Mouse (Mus musculus): ENCODE measurements around the gene Dync1li1. TPM values are rescaled to one million over a fixed set of nuclear protein-coding genes. Genes with fewer than 3 reads are reported as not detected.

Dync1li1 gene
- total and polyA plus RNA-seq, 3 experiments, result 38.1 to 57.0 (median 43.6) TPM

GRCm38 (mm10) chr9:114729911-114730805, 41.6 kb downstream of the Dync1li1 start:
- Histone ChIP-seq H3K9me3 (replicated peaks; ENCODE audit: low read length) (no peaks in the 10 kb centered on the region), H3K4me3 (replicated peaks in 1 of 3; ENCODE audit: low read depth in 2 of 3, low read length in 2 of 3, poor library complexity in 1 of 3) (peak overlapping the region; percentile 45 to 53 (median 48)), H3K79me2 (replicated peaks; ENCODE audit: control insufficient read depth, extremely low read depth, insufficient read depth, poor library complexity, severe bottlenecking) (peaks cover 32% of the 10 kb centered on the region), H3K36me3 (replicated peaks in 1 of 2; ENCODE audit: control insufficient read depth in 1 of 2, insufficient read depth in 1 of 2, low read length in 1 of 2) (peaks cover 3 to 23% of the 10 kb centered on the region in 2 experiments), H3K9ac (ENCODE audit: insufficient read depth, low read depth) (peak overlapping the region; percentile 57; the same call in 1 of the 2 replicates), H3K4me2 (ENCODE audit: insufficient read depth, low read depth, poor library complexity, severe bottlenecking) (peak overlapping the region; percentile 83), H3K27ac (ENCODE audit: insufficient read depth, low read depth) (no peak overlapping the region), H3K4me1 (ENCODE audit: control insufficient read depth in 1 of 2, insufficient read depth in 2 of 2) (peaks cover 4 to 34% of the 10 kb centered on the region in 2 experiments), H3K27me3 (replicated peaks) (no peaks in the 10 kb centered on the region)
- DNase-seq (ENCODE audit: extremely low read depth), result peak; percentile 33
- in situ Hi-C loops (cut with MboI; ENCODE audit: low pct_ligation_motif_present, low pct_unique_long_range_greater_than_20kb, low sequenced_read_pairs) (loop anchor here (10.0 kb wide), 1 partner anchor 85 kb away; the partner anchor contains the start of gene Cnot10), dilution Hi-C loops (cut with MboI; ENCODE audit: extremely low pct_ligation_motif_present, extremely low pct_unique_long_range_greater_than_20kb, low sequenced_read_pairs) (no loop called here)
- no peak for TF ChIP-seq E2F4 (IDR thresholded peaks at IDR 0.05; ENCODE audit: insufficient replicate concordance, low read depth, low read length)
- no peak for TF ChIP-seq JUND (conservative IDR thresholded peaks at IDR 0.05; ENCODE audit: low read depth, low read length)
- TF ChIP-seq MAX (IDR thresholded peaks at IDR 0.05; ENCODE audit: low read length), result peak; percentile 70
- no peak for TF ChIP-seq NELFE (IDR thresholded peaks at IDR 0.05; ENCODE audit: low read depth, low read length)
- peak; percentile 75; the same call in 1 of the 2 replicates for TF ChIP-seq MXI1 (IDR thresholded peaks at IDR 0.05; ENCODE audit: low read depth, low read length)
- no peak for TF ChIP-seq RAD21 (IDR thresholded peaks at IDR 0.05; ENCODE audit: low read depth, low read length)
- 0 out of 2 replicates have a peak, but pooled peaks have one; percentile 61 for TF ChIP-seq MYC (IDR thresholded peaks at IDR 0.05; ENCODE audit: low read depth, low read length)
- 0 out of 2 replicates have a peak, but pooled peaks have one; percentile 21 for TF ChIP-seq ETS1 (conservative IDR thresholded peaks at IDR 0.05; ENCODE audit: low read depth, low read length)
- TF ChIP-seq PAX5 (IDR thresholded peaks at IDR 0.05; ENCODE audit: low read length), result no peak
- TF ChIP-seq KAT2A (IDR thresholded peaks at IDR 0.05; ENCODE audit: insufficient replicate concordance, low read length), result no peak
- TF ChIP-seq SIN3A (IDR thresholded peaks at IDR 0.05; ENCODE audit: low read length), result 0 out of 2 replicates have a peak, but pooled peaks have one; percentile 16
- TF ChIP-seq POLR2AphosphoS2 (IDR thresholded peaks at IDR 0.05; ENCODE audit: low read depth, low read length), result no peak
- TF ChIP-seq BHLHE40 (IDR thresholded peaks at IDR 0.05; ENCODE audit: low read depth, low read length), result peak; percentile 90
- 0 out of 2 replicates have a peak, but pooled peaks have one; percentile 17 for TF ChIP-seq JUN (IDR thresholded peaks at IDR 0.05; ENCODE audit: insufficient read depth, low read depth, low read length)

- peak within 1 kb of the TSS; percentile 83 for H3K4me2 ChIP-seq (ENCODE audit: insufficient read depth, low read depth, poor library complexity, severe bottlenecking)
- no peaks in the 10 kb centered on the region for H3K9me3 ChIP-seq (replicated peaks; ENCODE audit: low read length)
- peaks cover 0 to 18% of the 10 kb centered on the region in 2 experiments for H3K36me3 ChIP-seq (replicated peaks in 1 of 2; ENCODE audit: control insufficient read depth in 1 of 2, insufficient read depth in 1 of 2, low read length in 1 of 2)
- no peaks in the 10 kb centered on the region for H3K27me3 ChIP-seq (replicated peaks)
- peak within 1 kb of the TSS; percentile 87 for H3K9ac ChIP-seq (ENCODE audit: insufficient read depth, low read depth)
- peak within 1 kb of the TSS; percentile 52 for H3K27ac ChIP-seq (ENCODE audit: insufficient read depth, low read depth)
- in situ Hi-C loops (cut with MboI; ENCODE audit: low pct_ligation_motif_present, low pct_unique_long_range_greater_than_20kb, low sequenced_read_pairs) (no loop called here), dilution Hi-C loops (cut with MboI; ENCODE audit: extremely low pct_ligation_motif_present, extremely low pct_unique_long_range_greater_than_20kb, low sequenced_read_pairs) (no loop called here)
- peak within 1 kb of the TSS; percentile 87 to 94 (median 92) for H3K4me3 ChIP-seq (replicated peaks in 1 of 3; ENCODE audit: low read depth in 2 of 3, low read length in 2 of 3, poor library complexity in 1 of 3)
- peak; percentile 95 for DNase-seq (ENCODE audit: extremely low read depth)
- peaks cover 4 to 34% of the 10 kb centered on the region in 2 experiments for H3K4me1 ChIP-seq (ENCODE audit: control insufficient read depth in 1 of 2, insufficient read depth in 2 of 2)
- peaks cover 32% of the 10 kb centered on the region for H3K79me2 ChIP-seq (replicated peaks; ENCODE audit: control insufficient read depth, extremely low read depth, insufficient read depth, poor library complexity, severe bottlenecking)
- TF ChIP-seq TCF12 (IDR thresholded peaks at IDR 0.05; ENCODE audit: low read depth, low read length) (peak; percentile 73), ZNF384 (IDR thresholded peaks at IDR 0.05; ENCODE audit: low read depth, low read length) (no peak), CTCF (conservative IDR thresholded peaks at IDR 0.05 in 1 of 2, IDR thresholded peaks at IDR 0.05 in 1 of 2; ENCODE audit: low read depth in 2 of 2, low read length in 2 of 2) (peak in 1 of 2 experiments; percentile 56; a peak in 2 of 4 replicates), MAX (IDR thresholded peaks at IDR 0.05; ENCODE audit: low read length) (0 out of 2 replicates have a peak, but pooled peaks have one; percentile 32), MAFK (IDR thresholded peaks at IDR 0.05; ENCODE audit: insufficient replicate concordance, low read length) (no peak), UBTF (IDR thresholded peaks at IDR 0.05; ENCODE audit: low read depth, low read length) (peak; percentile 75; the same call in 1 of the 2 replicates), BHLHE40 (IDR thresholded peaks at IDR 0.05; ENCODE audit: low read depth, low read length) (peak; percentile 69), NRF1 (IDR thresholded peaks at IDR 0.05; ENCODE audit: low read depth, low read length) (no peak), JUN (IDR thresholded peaks at IDR 0.05; ENCODE audit: insufficient read depth, low read depth, low read length) (no peak), NELFE (IDR thresholded peaks at IDR 0.05; ENCODE audit: low read depth, low read length) (peak; percentile 87), USF1 (IDR thresholded peaks at IDR 0.05; ENCODE audit: low read depth, low read length) (no peak), CHD2 (IDR thresholded peaks at IDR 0.05; ENCODE audit: low read length) (no peak), PAX5 (IDR thresholded peaks at IDR 0.05; ENCODE audit: low read length) (no peak), MEF2A (IDR thresholded peaks at IDR 0.05; ENCODE audit: borderline replicate concordance, low read depth, low read length) (no peak), JUND (conservative IDR thresholded peaks at IDR 0.05; ENCODE audit: low read depth, low read length) (no peak), CHD1 (IDR thresholded peaks at IDR 0.05; ENCODE audit: low read depth, low read length) (no peak; the same call in 1 of the 2 replicates), EP300 (IDR thresholded peaks at IDR 0.05; ENCODE audit: low read length) (no peak), ETS1 (conservative IDR thresholded peaks at IDR 0.05; ENCODE audit: low read depth, low read length) (no peak), TBP (conservative IDR thresholded peaks at IDR 0.05; ENCODE audit: low read depth, low read length) (0 out of 2 replicates have a peak, but pooled peaks have one; percentile 38)
These were observed 42.6 kb downstream of the Dync1li1 start, which contains the start of gene Cmtm6 for GRCm38 (mm10) chr9:114731011-114731755. TSS of gene Cmtm6 (plus strand) at chr9:114731116.

Measured in CH12.LX (cell line).